Mouse (Mus musculus): ENCODE measurements around the gene Abcc6. TPM values are rescaled to one million over a fixed set of nuclear protein-coding genes. Genes with fewer than 3 reads are reported as not detected.
A peak's percentile ranks its signal among the peaks of the same experiment; 100 is the strongest.
"Not testable (repeated sequence)": the region's sequence is repeated elsewhere in the genome, so short reads cannot be mapped to it uniquely, and the experiment has no call there.

The Abcc6 gene
- polyA plus RNA-seq, 1 experiment from 2014 or later, result 6.1 TPM

DNA sequence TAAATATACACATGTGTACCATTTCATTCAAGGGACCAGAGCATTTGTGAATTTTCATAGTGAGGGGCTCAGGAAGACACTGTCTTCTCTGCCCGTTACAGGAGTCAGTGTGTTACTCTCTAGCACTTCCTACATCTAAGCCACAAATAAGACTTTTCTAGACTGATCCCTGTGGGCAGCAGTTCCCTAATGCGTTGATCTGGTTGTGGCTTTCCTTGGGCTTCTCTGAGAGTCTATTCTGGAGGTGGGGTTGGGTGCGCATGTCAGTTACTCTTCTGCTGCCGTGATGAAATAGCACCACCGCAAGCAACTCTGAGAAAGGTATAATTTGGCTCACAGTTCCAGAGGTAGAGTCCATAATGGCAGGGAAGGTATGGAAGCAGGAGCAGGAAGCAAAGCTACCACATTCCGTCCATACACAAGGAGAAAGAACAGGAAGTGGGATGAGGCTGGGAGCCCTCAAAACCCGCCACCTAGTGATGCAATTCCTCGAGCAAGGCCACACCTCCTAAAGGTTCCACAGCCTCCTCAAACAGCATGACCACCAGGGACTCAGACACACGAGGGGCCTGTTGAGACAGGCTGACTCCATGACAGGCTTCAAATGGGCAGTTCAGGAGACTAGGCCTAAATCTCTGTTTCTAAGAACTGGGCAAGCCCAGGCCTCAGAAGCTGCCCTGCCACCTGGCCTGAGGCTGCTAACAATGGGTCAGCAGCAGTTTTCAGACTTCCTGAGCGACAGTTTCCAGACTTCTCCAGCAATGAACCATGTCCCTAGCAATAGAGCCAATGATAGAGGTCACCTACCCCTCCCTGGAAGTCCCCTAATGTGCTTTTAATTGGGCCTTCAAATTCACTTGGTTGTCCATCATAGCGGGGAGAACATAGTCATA, 58.0 kb downstream of the Abcc6 start:
- Histone ChIP-seq H3K27me3 (replicated peaks; ENCODE audit: control insufficient read depth, insufficient read depth, low read length) (no peaks in the 10 kb centered on the region), H3K36me3 (ENCODE audit: control insufficient read depth, insufficient read depth, low read length) (no peaks in the 10 kb centered on the region), H3K4me3 (ENCODE audit: low read length) (no peak overlapping the region), H3K4me1 (ENCODE audit: control insufficient read depth, insufficient read depth, low read length) (no peaks in the 10 kb centered on the region), H3K4me2 (ENCODE audit: low read depth, low read length) (no peak overlapping the region), H3K9ac (ENCODE audit: low read depth, low read length) (no peak overlapping the region), H3K27ac (ENCODE audit: low read length) (no peak overlapping the region), H3K9me3 (ENCODE audit: control insufficient read depth, low read length) (no peaks in the 10 kb centered on the region)
- WGBS, result 81% methylated on average over 11 of the region's 11 CpGs
- no peak for ATAC-seq

DNA sequence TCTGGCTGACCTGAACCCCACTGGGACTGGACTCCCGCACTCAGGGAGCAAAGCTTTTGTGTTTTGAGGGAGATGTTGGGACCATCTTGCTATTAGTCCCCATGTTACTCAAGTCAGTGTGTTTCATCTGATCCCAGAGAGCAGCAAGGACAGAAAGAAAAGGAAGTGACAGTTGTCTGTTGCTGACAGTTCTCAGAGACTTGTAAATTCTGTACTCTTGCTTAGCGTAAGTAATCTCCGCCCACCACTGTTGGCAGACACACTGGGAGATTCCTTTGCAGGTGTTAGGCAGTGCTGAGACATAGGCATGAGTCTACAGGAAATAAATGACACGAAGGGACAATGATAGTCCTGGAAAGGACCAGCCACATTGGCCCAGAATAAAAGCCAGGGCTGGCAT, 73.5 kb downstream of the Abcc6 start:
- Histone ChIP-seq H3K9me3 (ENCODE audit: control insufficient read depth, low read length) (no peaks in the 10 kb centered on the region), H3K36me3 (ENCODE audit: control insufficient read depth, insufficient read depth, low read length) (no peaks in the 10 kb centered on the region), H3K9ac (ENCODE audit: low read depth, low read length) (no peak overlapping the region), H3K4me3 (ENCODE audit: low read length) (no peak overlapping the region), H3K4me2 (ENCODE audit: low read depth, low read length) (no peak overlapping the region), H3K27me3 (replicated peaks; ENCODE audit: control insufficient read depth, insufficient read depth, low read length) (no peaks in the 10 kb centered on the region), H3K27ac (ENCODE audit: low read length) (no peak overlapping the region), H3K4me1 (ENCODE audit: control insufficient read depth, insufficient read depth, low read length) (no peaks in the 10 kb centered on the region)
- no peak for ATAC-seq
- 53% methylated on average over 4 of the region's 4 CpGs for WGBS

GRCm38 (mm10) chr7:45949061-45949460, 81.0 kb downstream of the Abcc6 start:
- H3K9ac ChIP-seq (ENCODE audit: low read depth, low read length), result no peak overlapping the region
- no peak for ATAC-seq
- H3K27me3 ChIP-seq (replicated peaks; ENCODE audit: control insufficient read depth, insufficient read depth, low read length), result no peaks in the 10 kb centered on the region
- H3K9me3 ChIP-seq (ENCODE audit: control insufficient read depth, low read length), result no peaks in the 10 kb centered on the region
- no peaks in the 10 kb centered on the region for H3K36me3 ChIP-seq (ENCODE audit: control insufficient read depth, insufficient read depth, low read length)
- WGBS, result 78% methylated on average over 4 of the region's 4 CpGs
- H3K27ac ChIP-seq (ENCODE audit: low read length), result no peak overlapping the region
- no peak overlapping the region for H3K4me2 ChIP-seq (ENCODE audit: low read depth, low read length)
- H3K4me3 ChIP-seq (ENCODE audit: low read length), result no peak overlapping the region
- no peaks in the 10 kb centered on the region for H3K4me1 ChIP-seq (ENCODE audit: control insufficient read depth, insufficient read depth, low read length)

GRCm38 (mm10) chr7:45943280-45943679, 86.8 kb downstream of the Abcc6 start:
- not testable (repeated sequence) for H3K9ac ChIP-seq (ENCODE audit: low read depth, low read length); H3K27ac ChIP-seq (ENCODE audit: low read length); H3K4me2 ChIP-seq (ENCODE audit: low read depth, low read length); ATAC-seq; H3K27me3 ChIP-seq (replicated peaks; ENCODE audit: control insufficient read depth, insufficient read depth, low read length); H3K9me3 ChIP-seq (ENCODE audit: control insufficient read depth, low read length); H3K4me1 ChIP-seq (ENCODE audit: control insufficient read depth, insufficient read depth, low read length); H3K4me3 ChIP-seq (ENCODE audit: low read length); H3K36me3 ChIP-seq (ENCODE audit: control insufficient read depth, insufficient read depth, low read length)
- WGBS, result no CpG with 5 or more reads among the region's 1 CpGs

- no peak overlapping the region for H3K27ac ChIP-seq (ENCODE audit: low read length)
- no peak for ATAC-seq
- 84% methylated on average over 9 of the region's 9 CpGs for WGBS
- H3K27me3 ChIP-seq (replicated peaks; ENCODE audit: control insufficient read depth, insufficient read depth, low read length), result no peaks in the 10 kb centered on the region
- no peak overlapping the region for H3K4me3 ChIP-seq (ENCODE audit: low read length)
- H3K4me1 ChIP-seq (ENCODE audit: control insufficient read depth, insufficient read depth, low read length), result no peaks in the 10 kb centered on the region
- H3K9me3 ChIP-seq (ENCODE audit: control insufficient read depth, low read length), result no peaks in the 10 kb centered on the region
- H3K36me3 ChIP-seq (ENCODE audit: control insufficient read depth, insufficient read depth, low read length), result no peaks in the 10 kb centered on the region
- no peak overlapping the region for H3K4me2 ChIP-seq (ENCODE audit: low read depth, low read length)
- H3K9ac ChIP-seq (ENCODE audit: low read depth, low read length), result no peak overlapping the region
Measured at GRCm38 (mm10) chr7:45941986-45942385, 88.1 kb downstream of the Abcc6 start.

DNA sequence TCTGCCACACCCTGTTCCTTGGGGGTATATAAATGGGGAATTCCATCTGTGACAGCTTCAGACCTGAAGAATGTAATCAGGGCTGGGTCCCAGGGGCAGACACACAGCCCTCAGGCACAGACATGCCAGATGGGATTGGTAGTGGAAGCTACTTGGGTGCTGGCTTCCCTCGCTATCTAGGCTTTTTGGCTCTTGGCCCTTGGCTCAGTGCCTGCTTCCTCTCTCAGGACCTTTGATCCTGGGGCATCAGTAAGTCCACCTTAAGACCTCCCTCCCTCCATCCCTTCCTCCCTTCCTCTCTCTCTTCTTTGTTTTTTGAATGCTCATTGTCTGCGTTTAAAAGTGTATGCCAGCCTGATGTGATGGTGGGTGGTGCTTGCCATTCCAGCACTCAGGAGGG, 90.3 kb downstream of the Abcc6 start:
- Histone ChIP-seq H3K9ac (ENCODE audit: low read depth, low read length) (no peak overlapping the region), H3K4me2 (ENCODE audit: low read depth, low read length) (no peak overlapping the region), H3K36me3 (ENCODE audit: control insufficient read depth, insufficient read depth, low read length) (no peaks in the 10 kb centered on the region), H3K27me3 (replicated peaks; ENCODE audit: control insufficient read depth, insufficient read depth, low read length) (no peaks in the 10 kb centered on the region), H3K27ac (ENCODE audit: low read length) (no peak overlapping the region), H3K4me3 (ENCODE audit: low read length) (no peak overlapping the region), H3K4me1 (ENCODE audit: control insufficient read depth, insufficient read depth, low read length) (no peaks in the 10 kb centered on the region), H3K9me3 (ENCODE audit: control insufficient read depth, low read length) (no peaks in the 10 kb centered on the region)
- ATAC-seq, result no peak
- WGBS, result 32% methylated on average over 2 of the region's 2 CpGs

GRCm38 (mm10) chr7:45935114-45935513, 95.0 kb downstream of the Abcc6 start:
- peak; percentile 59; the same call in 1 of the 2 replicates for ATAC-seq
- Histone ChIP-seq H3K9me3 (ENCODE audit: control insufficient read depth, low read length) (0 out of 2 replicates have a peak, but pooled peaks cover 6% of the 10 kb centered on the region), H3K4me1 (ENCODE audit: control insufficient read depth, insufficient read depth, low read length) (no peaks in the 10 kb centered on the region), H3K27me3 (replicated peaks; ENCODE audit: control insufficient read depth, insufficient read depth, low read length) (no peaks in the 10 kb centered on the region), H3K36me3 (ENCODE audit: control insufficient read depth, insufficient read depth, low read length) (no peaks in the 10 kb centered on the region), H3K9ac (ENCODE audit: low read depth, low read length) (no peak overlapping the region), H3K27ac (ENCODE audit: low read length) (no peak overlapping the region), H3K4me3 (ENCODE audit: low read length) (no peak overlapping the region), H3K4me2 (ENCODE audit: low read depth, low read length) (no peak overlapping the region)
- whole genome bisulfite sequencing, result 17% methylated on average over 7 of the region's 7 CpGs

GRCm38 (mm10) chr7:45933766-45934165, 96.3 kb downstream of the Abcc6 start:
- H3K27ac ChIP-seq (ENCODE audit: low read length); ATAC-seq; H3K36me3 ChIP-seq (ENCODE audit: control insufficient read depth, insufficient read depth, low read length); H3K9ac ChIP-seq (ENCODE audit: low read depth, low read length); H3K4me2 ChIP-seq (ENCODE audit: low read depth, low read length); H3K9me3 ChIP-seq (ENCODE audit: control insufficient read depth, low read length); H3K4me3 ChIP-seq (ENCODE audit: low read length); H3K27me3 ChIP-seq (replicated peaks; ENCODE audit: control insufficient read depth, insufficient read depth, low read length); H3K4me1 ChIP-seq (ENCODE audit: control insufficient read depth, insufficient read depth, low read length): not testable (repeated sequence)
- WGBS, result 86% methylated on average over 12 of the region's 12 CpGs

GRCm38 (mm10) chr7:45929688-45930087, 100.4 kb downstream of the Abcc6 start:
- Histone ChIP-seq H3K4me2 (ENCODE audit: low read depth, low read length) (no peak overlapping the region), H3K4me1 (ENCODE audit: control insufficient read depth, insufficient read depth, low read length) (no peaks in the 10 kb centered on the region), H3K9me3 (ENCODE audit: control insufficient read depth, low read length) (0 out of 2 replicates have a peak, but pooled peaks cover 6% of the 10 kb centered on the region), H3K27ac (ENCODE audit: low read length) (no peak overlapping the region), H3K36me3 (ENCODE audit: control insufficient read depth, insufficient read depth, low read length) (no peaks in the 10 kb centered on the region), H3K9ac (ENCODE audit: low read depth, low read length) (no peak overlapping the region), H3K27me3 (replicated peaks; ENCODE audit: control insufficient read depth, insufficient read depth, low read length) (no peaks in the 10 kb centered on the region), H3K4me3 (ENCODE audit: low read length) (no peak overlapping the region)
- 95% methylated on average over 1 of the region's 1 CpGs for WGBS
- ATAC-seq, result no peak

Data from intestine, embryonic 16.5 days (tissue).